ENCODE assay signal across 22 mouse cellular contexts in genomic region chr16:57502761-57503160, GRCm38 (mm10).
DNase-seq lines count a peak whose midpoint lies in the region; ATAC-seq and TF ChIP-seq lines count a peak whose summit lies in the region.
"Had no signal": no experiment of that assay in that cellular context is flagged by ENCODE, and none has a peak within 500 bp of the region (broad histone marks: within the 10 kb centered on the region; RNA-seq: fewer than 3 reads in every experiment).

No protein-coding gene starts in this region.

- no peak for TF ChIP-seq CTCF in bone marrow macrophage, adult 2 months (IDR thresholded peaks at IDR 0.05; ENCODE audit: low read depth, low read length)
- TF ChIP-seq CTCF in small intestine, adult 2 months (IDR thresholded peaks at IDR 0.05; ENCODE audit: extremely low read depth, insufficient read length, insufficient replicate concordance, low read depth, low read length) = no peak

- ATAC-seq in embryonic facial prominence, embryonic 13.5 days (ENCODE audit: insufficient number of reproducible peaks, insufficient read depth, low FRiP score, low TSS enrichment, low read depth) = no peak
- ATAC-seq: activated CD4-positive, CD25-positive, alpha-beta regulatory T cell, adult 4 months; forebrain, embryonic 14.5 days; forebrain, postnatal 0 days; hindbrain, embryonic 16.5 days had no signal

- TF ChIP-seq POLR2A in bone marrow macrophage, adult 2 months (IDR thresholded peaks at IDR 0.05; ENCODE audit: borderline replicate concordance, low read depth, low read length) = no peak
- no peak for TF ChIP-seq POLR2A in small intestine, adult 2 months (IDR thresholded peaks at IDR 0.05; ENCODE audit: low read depth, low read length)

- H3K4me3 ChIP-seq in embryonic facial prominence, embryonic 13.5 days = no peak overlapping the region
- H3K4me3 ChIP-seq in embryonic facial prominence, embryonic 10.5 days = no peak overlapping the region
- no peak overlapping the region for H3K4me3 ChIP-seq in bone marrow macrophage, adult 2 months (ENCODE audit: insufficient read depth, low read length)
- no peak overlapping the region for H3K4me3 ChIP-seq in limb, embryonic 10.5 days
- H3K4me3 ChIP-seq in small intestine, adult 2 months (ENCODE audit: low read depth, low read length) = no peak overlapping the region
- H3K4me3 ChIP-seq: embryonic facial prominence, embryonic 12.5 days; hindbrain, embryonic 10.5 days; hindbrain, embryonic 13.5 days had no signal

- no peaks in the 10 kb centered on the region for H3K27me3 ChIP-seq in embryonic facial prominence, embryonic 13.5 days
- H3K27me3 ChIP-seq in embryonic facial prominence, embryonic 10.5 days (replicated peaks; ENCODE audit: low read depth, poor library complexity, severe bottlenecking) = no peaks in the 10 kb centered on the region
- H3K27me3 ChIP-seq in limb, embryonic 10.5 days (ENCODE audit: low read depth, poor library complexity, severe bottlenecking) = no peaks in the 10 kb centered on the region
- no peaks in the 10 kb centered on the region for H3K27me3 ChIP-seq in small intestine, adult 2 months (ENCODE audit: control insufficient read depth, insufficient read depth, low read length)
- H3K27me3 ChIP-seq: embryonic facial prominence, embryonic 12.5 days had no signal

- WGBS in embryonic facial prominence, embryonic 13.5 days = 39% methylated on average over 5 of the region's 5 CpGs
- 58% methylated on average over 5 of the region's 5 CpGs for WGBS in embryonic facial prominence, embryonic 10.5 days
- WGBS in limb, embryonic 10.5 days = 52% methylated on average over 5 of the region's 5 CpGs
- WGBS in small intestine, adult 2 months = 66% methylated on average over 5 of the region's 5 CpGs

- DNase-seq in embryonic facial prominence, embryonic 10.5 days (ENCODE audit: low spot score) = no peak
- DNase-seq in limb, embryonic 10.5 days (ENCODE audit: low spot score) = peak; percentile 24
- DNase-seq in left cerebral cortex, adult 11 months (ENCODE audit: low spot score) = no peak
- DNase-seq in layer of hippocampus, postnatal 25 days (ENCODE audit: extremely low spot score in 1 of 2, low spot score in 1 of 2) = no peak
- DNase-seq: adrenal gland, adult 8-10 months; adrenal gland, postnatal 25 days; cerebellum, adult 18-20 months; cerebellum, adult 9-10 months; cerebellum, postnatal 14 days; forebrain, postnatal 0 days; gastrocnemius, postnatal 10 days; gastrocnemius, postnatal 36 days had no signal

- H3K4me1 ChIP-seq in embryonic facial prominence, embryonic 13.5 days = peaks cover 5% of the 10 kb centered on the region; the same call in 1 of the 2 replicates
- H3K4me1 ChIP-seq in embryonic facial prominence, embryonic 10.5 days = peaks cover 12% of the 10 kb centered on the region
- peaks cover 33% of the 10 kb centered on the region for H3K4me1 ChIP-seq in bone marrow macrophage, adult 2 months (ENCODE audit: control insufficient read depth, insufficient read depth, low read length)
- H3K4me1 ChIP-seq in limb, embryonic 10.5 days = peaks cover 11% of the 10 kb centered on the region
- H3K4me1 ChIP-seq in small intestine, adult 2 months (ENCODE audit: control insufficient read depth, insufficient read depth, insufficient read length, low read length) = peaks cover 5% of the 10 kb centered on the region; the same call in 1 of the 2 replicates
- H3K4me1 ChIP-seq: hindbrain, embryonic 13.5 days had no signal

- no peaks in the 10 kb centered on the region for H3K9me3 ChIP-seq in embryonic facial prominence, embryonic 13.5 days
- no peaks in the 10 kb centered on the region for H3K9me3 ChIP-seq in embryonic facial prominence, embryonic 10.5 days
- H3K9me3 ChIP-seq in limb, embryonic 10.5 days (replicated peaks) = no peaks in the 10 kb centered on the region
- H3K9me3 ChIP-seq: embryonic facial prominence, embryonic 12.5 days; hindbrain, embryonic 10.5 days; hindbrain, embryonic 13.5 days had no signal

- no peak overlapping the region for H3K4me2 ChIP-seq in embryonic facial prominence, embryonic 13.5 days
- H3K4me2 ChIP-seq: embryonic facial prominence, embryonic 12.5 days; heart, embryonic 11.5 days; hindbrain, embryonic 13.5 days had no signal

- no peak overlapping the region for H3K9ac ChIP-seq in embryonic facial prominence, embryonic 13.5 days
- H3K9ac ChIP-seq: embryonic facial prominence, embryonic 12.5 days; forebrain, postnatal 0 days; hindbrain, embryonic 13.5 days had no signal

- H3K27ac ChIP-seq in embryonic facial prominence, embryonic 13.5 days = peak overlapping the region; percentile 22; the same call in 1 of the 2 replicates
- H3K27ac ChIP-seq in embryonic facial prominence, embryonic 10.5 days (replicated peaks) = no peak overlapping the region
- peak overlapping the region; percentile 38 for H3K27ac ChIP-seq in bone marrow macrophage, adult 2 months (ENCODE audit: insufficient read depth, low read depth, low read length)
- H3K27ac ChIP-seq in limb, embryonic 10.5 days = no peak overlapping the region
- peak overlapping the region; percentile 1; the same call in 1 of the 2 replicates for H3K27ac ChIP-seq in small intestine, adult 2 months (ENCODE audit: insufficient read depth, low read depth, low read length)
- H3K27ac ChIP-seq: embryonic facial prominence, embryonic 12.5 days; hindbrain, embryonic 10.5 days; hindbrain, embryonic 13.5 days had no signal

- no peaks in the 10 kb centered on the region for H3K36me3 ChIP-seq in embryonic facial prominence, embryonic 13.5 days
- H3K36me3 ChIP-seq in embryonic facial prominence, embryonic 10.5 days (replicated peaks) = no peaks in the 10 kb centered on the region
- no peaks in the 10 kb centered on the region for H3K36me3 ChIP-seq in limb, embryonic 10.5 days
- H3K36me3 ChIP-seq in small intestine, adult 2 months (ENCODE audit: control insufficient read depth, insufficient read depth, low read length) = no peaks in the 10 kb centered on the region
- H3K36me3 ChIP-seq: embryonic facial prominence, embryonic 12.5 days; hindbrain, embryonic 10.5 days; hindbrain, embryonic 13.5 days had no signal

Comparison
In these comparisons a context has a peak if more than half of its experiments do, and no peak if none do; other contexts are left out.
1. H3K27ac ChIP-seq: peak in embryonic facial prominence, embryonic 13.5 days (single experiment), bone marrow macrophage, adult 2 months (single experiment) and small intestine, adult 2 months (single experiment); none in embryonic facial prominence, embryonic 10.5 days (single experiment) and limb, embryonic 10.5 days (single experiment).